Mouse (Mus musculus) bone marrow macrophage, adult 2 months (primary cell): ENCODE measurements at regions not wholly inside any gene's neighbourhood (a gene's known extent, or its start where the extent isn't known, plus 50 kb on each side); places are given as distances from the start of the nearest gene placed in this dataset.

ENCODE experiments used
- CTCF ChIP-seq: IDR thresholded peaks from 2 replicates; pipeline ENCODE4 v1.5.1; 2012; ENCODE audit warnings: low read depth, mild to moderate bottlenecking, low read length, moderate library complexity
- POLR2A ChIP-seq: IDR thresholded peaks from 2 replicates; pipeline ENCODE4 v1.6.1; 2012; ENCODE audit warnings: mild to moderate bottlenecking, low read depth, low read length, borderline replicate concordance

- TF ChIP-seq CTCF = no peak
- TF ChIP-seq POLR2A = no peak
These were observed 102.3 kb upstream of the Fut8 start for GRCm38 (mm10) chr12:77135661-77136060.
